Mouse (Mus musculus) frontal cortex, postnatal 14 days (tissue): ENCODE data around the gene Elavl2.

ENCODE experiments used
- DNase-seq, 2 experiments: peaks; one replicate each; pipeline ENCODE4 v3.0.0; 2022; ENCODE audit warnings: low spot score in 2 of 2

Gene Elavl2

GRCm38 (mm10) chr4:91400423-91400822 lies at the start of gene Elavl2:
TSS of gene Elavl2 (minus strand) at chr4:91400785.
- DNase-seq, result no peak

DNA sequence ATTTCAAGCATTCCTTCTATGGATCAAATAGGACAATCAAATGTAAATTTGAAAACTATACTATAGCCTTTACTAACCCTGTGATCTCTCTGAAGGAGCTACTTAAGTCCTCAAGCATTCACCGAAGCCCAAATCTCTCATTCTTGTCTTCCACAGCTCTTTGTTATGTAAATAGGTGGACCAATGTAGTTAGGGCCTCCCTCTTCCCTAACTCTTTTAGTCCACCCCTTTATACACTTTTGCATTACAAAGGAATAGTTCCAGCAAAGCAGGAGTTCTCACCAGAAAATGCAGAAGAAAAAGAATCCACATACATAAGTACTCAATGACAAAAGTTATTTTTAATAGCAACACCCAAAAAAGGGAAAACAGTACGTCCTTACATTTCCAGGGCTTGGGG lies 47.3 kb upstream of the Elavl2 start:
- no peak for DNase-seq

DNA sequence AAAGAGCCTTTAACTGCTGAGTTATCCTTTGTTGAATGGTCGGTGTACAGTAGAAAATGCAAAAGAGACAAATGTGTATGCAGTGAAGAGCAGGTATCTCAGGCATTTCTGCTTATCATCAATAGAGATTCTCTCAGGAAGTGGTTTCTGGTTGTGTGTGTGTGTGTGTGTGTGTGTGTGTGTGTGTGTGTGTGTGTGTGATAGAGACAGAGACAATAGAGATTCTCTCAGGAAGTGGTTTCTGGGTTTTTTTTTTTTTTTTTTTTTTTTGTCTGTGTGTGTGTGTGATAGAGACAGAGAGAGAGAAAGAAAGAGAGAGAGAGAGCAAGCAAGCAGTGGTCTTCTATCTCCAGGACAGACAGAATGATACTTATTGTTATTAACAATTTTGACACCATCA lies 15.0 kb upstream of the Elavl2 start:
- DNase-seq, result no peak

GRCm38 (mm10) chr4:91405047-91405446 lies 4.5 kb upstream of the Elavl2 start:
- DNase-seq, result no peak

GRCm38 (mm10) chr4:91399510-91400196 lies 932 bp downstream of the Elavl2 start:
- DNase-seq, result peak in 1 of 2 experiments; percentile 5

DNA sequence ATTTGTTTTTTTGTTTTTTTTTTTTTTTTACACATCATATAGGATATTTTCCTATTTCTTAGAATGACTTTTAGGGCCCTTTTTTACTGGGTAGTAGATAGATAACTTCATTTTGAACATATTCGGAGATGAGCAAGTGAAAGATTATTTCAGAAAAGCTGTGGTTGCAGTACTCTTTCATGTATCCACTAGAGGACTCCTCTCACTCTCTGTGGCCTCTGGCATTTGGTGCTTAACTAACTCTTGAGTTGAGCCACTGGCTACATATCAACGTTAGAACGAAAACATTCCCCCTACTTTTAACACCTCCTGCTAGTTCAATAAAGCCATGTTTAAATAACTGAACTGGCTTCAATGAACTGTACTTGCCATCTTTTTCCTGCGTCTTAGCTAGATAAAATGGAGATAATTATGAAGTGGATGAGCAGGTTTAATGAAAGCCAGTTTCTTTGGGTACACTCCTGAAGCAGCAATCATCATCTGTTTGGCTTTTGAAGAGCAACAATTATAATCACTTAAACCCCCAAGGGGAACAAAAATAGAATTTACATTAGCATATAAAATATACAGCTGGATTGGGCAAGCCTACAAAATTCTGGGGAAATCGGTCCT lies 8.5 kb downstream of the Elavl2 start:
- DNase-seq, result no peak

DNA sequence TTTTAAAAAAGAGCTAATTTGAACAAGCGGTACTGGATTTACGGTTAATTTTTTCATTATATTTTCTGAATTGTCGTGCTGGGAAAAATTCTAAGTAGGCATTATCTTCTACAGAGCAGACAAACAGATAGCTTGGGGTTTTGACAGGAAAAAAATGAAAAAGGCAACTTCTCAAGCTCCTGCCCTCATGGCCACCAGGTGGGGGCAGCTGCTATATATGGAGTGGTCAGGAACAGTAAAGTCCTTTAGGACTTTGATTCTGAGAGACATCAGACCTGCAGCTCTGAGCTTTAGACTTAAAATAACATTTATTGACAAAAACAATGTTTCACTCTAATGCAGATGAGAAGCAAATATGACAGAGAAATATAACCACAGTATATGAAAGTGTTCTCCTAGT lies 12.9 kb downstream of the Elavl2 start:
- DNase-seq, result no peak

DNA sequence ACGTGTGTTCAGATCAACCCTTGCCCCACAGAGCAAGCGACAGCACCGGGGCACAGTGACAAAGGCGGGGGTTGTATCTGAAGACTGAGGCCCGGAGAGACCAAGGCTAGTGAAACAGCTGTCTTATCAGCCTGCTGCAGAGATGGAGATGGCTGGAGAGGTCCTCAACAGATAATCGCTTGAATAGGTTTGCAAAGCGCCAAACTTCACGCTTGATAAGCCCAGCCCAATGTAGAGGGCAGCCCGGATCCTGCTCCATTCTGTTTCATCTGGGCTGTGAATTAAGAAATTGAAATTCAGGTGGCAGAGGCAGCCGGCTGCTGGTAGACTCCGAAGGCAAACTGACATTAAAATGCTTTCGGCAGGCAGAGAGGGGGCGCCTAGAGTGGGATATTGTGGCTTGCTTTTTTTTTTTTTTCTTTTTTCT lies 19.4 kb downstream of the Elavl2 start:
- DNase-seq, result no peak

GRCm38 (mm10) chr4:91380341-91381117 lies 20.1 kb downstream of the Elavl2 start:
- DNase-seq, result no peak

DNA sequence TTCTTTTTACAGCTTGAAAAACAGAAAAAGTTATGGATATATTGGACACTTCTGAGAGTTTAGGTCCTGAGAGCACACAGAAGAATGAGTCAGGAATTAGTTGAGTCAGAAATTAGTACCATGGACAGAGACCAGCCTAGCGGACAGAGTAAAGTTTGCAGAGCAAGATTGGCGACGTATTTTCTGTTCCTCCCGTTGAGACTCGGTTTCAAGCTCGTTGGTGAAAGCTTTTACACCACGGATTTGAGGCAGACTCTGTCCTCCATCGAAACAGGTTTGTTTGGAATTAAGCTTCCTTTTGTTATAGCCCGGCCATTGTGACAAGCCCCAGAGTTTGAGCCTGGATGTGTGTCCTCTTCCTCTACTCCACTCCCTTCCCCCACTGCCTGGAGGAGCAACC lies 21.0 kb downstream of the Elavl2 start:
- no peak for DNase-seq

DNA sequence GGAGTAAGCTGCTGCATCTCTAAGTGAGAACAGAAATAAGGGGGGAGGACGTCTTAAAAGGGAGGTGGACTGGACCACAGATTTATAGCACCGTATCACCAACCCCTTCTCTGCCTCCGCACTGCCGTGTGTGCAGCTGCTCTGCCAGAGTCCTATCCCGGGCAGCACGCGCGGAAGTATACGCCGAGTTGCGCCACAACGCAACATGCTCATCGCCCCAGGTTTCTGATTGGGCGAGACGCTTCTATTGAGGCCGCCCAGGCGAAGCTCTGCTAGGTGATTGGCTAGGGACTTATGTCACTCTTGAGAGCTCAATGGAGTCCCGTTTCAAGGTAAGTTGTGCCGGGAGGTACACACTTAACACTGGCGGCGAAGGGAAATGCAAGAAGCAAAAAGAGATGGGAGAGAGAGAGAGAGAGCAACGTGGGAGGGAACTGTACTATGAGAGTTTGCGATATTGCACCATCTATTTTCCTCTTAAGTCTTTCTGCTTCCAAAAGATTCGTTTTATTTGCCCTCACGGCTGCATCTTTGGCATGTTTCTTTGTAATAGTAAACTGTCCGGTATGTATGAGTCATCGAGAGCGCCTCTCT lies 24.2 kb downstream of the Elavl2 start:
- DNase-seq, result peak; percentile 96 to 98

DNA sequence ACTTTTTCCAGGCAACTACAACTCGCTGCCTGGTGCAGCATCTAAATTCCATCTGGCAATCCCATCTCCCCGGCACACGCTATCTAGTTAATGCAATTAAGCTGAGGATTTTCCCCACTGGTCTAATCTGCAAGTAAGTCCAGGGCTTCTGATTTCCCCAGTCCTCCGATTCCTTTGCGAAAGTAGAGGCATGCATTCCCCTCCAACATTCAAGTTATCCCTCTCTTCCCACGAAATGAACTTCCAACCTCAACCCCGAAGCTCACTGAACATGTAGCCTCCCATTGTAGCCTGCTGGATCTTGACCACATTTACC lies 25.3 kb downstream of the Elavl2 start:
- DNase-seq, result no peak

- no peak for DNase-seq
These were observed 25.8 kb downstream of the Elavl2 start for GRCm38 (mm10) chr4:91374571-91375371.

DNA sequence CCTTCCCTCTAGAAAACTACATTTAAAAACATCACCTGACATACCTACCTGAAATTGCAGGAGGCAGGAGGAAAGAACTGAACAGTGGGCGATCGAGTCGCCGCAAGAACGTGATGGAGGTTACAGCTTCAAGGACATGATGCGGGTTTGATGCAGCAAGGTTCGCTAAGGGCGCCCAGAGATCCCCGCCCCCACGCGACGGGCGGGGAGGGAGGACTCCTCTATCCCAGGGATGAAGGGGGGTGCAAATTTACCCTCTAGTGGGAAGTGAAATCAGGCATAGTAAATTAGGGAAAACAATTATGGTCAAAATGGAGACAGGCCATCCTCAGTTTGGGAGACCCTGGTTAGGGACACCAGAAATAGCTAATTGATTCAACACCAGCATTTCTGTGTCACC lies 27.7 kb downstream of the Elavl2 start:
- DNase-seq, result no peak

DNA sequence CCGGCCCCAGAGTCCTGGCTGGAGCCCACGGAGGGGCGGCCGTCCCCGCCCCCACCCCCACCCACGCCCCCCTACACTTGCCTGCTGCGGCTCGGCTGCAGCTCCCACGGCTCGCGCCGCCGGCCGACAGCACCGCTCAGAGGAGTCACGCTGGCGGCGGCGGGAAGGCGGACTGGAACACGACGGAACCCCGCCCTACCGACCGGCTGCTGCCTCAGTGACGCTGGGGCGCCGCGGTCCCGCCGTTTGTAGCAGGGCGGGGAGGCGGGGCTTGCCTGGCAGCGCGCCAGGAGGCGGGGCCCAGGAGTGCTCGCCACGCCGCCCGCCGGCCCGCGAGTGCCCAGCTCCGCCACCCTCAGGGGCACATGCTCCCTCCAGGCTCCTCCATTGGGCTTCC lies 28.8 kb downstream of the Elavl2 start:
- peak; percentile 67 to 70 for DNase-seq

DNA sequence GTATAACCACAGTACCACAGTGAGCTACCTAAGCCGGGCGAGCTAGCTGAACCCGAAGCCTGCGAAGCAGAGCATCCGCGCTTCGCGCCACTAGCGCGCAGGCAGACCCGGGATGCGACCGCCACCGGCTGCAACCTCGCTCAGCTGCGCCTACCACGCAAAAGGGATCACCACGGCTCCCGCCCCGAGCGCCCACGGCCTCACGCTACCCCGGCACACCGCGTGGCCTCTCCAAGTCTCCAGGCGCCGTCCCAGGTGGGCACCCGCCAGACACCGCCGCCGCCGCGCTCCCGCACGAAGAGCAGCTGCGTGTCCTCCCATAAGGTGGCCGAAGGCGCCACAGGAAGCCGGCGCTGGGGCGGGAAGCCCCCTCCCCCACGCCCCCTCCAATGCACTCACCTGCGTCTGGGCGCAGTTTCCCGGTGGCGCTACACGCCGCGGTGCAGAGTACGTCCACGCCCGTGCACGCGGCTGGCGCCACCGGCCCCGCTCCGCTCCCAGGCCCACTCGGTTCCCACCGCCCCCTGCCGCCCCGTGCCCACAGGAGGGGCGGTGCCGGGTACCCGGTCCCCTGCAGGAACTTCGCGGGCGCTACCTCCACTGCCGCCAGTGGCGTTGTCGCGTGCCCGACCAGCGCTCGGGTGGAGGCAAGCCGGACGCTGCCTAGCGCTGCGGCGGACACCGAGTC lies 29.3 kb downstream of the Elavl2 start:
- DNase-seq, result peak; percentile 38 to 55

DNA sequence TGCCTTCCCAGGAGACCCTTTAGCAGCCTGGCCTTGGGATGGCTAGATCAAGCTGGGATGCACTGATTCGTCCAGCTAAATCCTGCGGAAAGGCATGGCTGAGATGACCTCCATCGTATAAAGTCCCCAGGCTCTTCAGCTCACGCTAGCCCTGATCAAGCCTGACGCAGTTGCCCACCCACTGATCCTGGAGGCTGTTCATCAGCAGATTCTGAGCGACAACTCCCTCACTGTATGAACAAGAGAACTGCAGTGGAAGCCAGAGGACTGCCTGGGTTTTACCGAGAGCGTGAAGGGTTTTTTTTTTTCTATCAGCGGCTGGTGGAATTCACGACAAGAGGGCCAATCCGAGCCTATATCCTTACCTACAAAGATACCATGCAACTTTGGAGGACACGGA lies 35.3 kb downstream of the Elavl2 start:
- no peak for DNase-seq

DNA sequence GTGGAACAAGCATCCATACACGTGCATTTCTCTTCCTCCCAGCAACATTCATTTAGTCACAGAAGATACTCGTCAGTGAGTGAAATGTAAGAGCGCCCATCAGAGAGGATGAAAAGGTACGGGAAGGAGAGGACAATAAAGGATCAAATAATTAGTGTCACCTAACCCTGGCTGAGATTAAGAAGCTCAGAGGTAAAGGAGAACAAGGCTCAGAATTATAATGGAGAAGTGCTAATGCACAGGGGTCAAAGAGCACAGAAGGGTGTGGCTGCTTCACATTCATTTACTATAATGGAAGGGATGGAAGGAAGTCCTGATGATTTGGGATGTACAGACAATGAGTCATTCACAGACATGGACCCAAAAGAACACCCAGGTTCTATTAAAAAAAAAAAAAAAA lies 36.6 kb downstream of the Elavl2 start:
- no peak for DNase-seq

- no peak for DNase-seq
These were observed 38.1 kb downstream of the Elavl2 start for GRCm38 (mm10) chr4:91362520-91362919.

DNA sequence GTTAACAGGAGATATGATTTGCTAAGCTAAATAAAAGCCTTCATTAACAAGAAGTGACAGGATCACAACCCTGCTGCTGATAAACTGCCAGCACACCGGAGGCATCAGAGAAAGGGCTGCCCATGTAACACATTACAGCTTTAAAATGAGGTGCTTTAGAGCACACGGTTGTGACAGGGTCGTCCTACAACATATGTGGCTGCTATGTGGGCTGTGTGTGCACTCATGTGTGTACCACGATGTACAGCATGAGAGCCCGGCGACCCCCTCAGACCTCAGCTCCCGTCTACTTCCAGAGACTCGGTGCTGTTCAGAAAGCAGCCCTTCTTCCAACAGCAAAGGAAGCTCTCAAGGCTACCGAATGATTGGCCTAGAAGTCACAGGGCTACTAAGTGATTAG lies 47.4 kb downstream of the Elavl2 start:
- no peak for DNase-seq

DNA sequence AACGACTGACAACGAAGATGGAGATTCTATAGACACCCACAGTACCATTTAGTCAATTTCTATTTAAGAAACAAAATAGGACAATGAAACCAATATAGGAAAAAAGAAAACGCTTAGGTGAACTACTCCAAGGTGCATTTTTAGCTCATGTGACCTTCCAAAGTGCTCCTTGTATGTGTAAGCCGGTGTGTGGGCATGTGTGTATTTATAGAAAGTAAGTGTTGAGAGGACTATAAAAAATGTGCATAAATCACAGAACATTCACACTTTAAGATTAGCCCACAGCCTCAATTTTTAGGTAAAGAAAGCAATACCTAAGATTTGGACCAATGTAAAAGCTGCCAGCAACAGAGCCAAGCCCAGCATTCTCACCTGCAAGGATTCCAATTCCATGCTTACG lies 51.0 kb downstream of the Elavl2 start:
- DNase-seq, result no peak
